Mouse (Mus musculus): ENCODE data around the gene Kti12.

GRCm38 (mm10) chr4:108841920-108842578 lies 5.5 kb upstream of the Kti12 start:
- no peak for TF ChIP-seq CTCF (IDR thresholded peaks at IDR 0.05)
- TF ChIP-seq EP300 (IDR thresholded peaks at IDR 0.05), result no peak
